Mouse (Mus musculus) cerebellum, adult (tissue): ENCODE data around the gene Gm20379.

Experiments used
- ATAC-seq: cut with Nextera tagmentation; 2 replicates; pipeline ENCODE4 v1.9.2; 2017; ENCODE audit warnings: mild to moderate bottlenecking, moderate library complexity, mixed read lengths; ENCODE audit not compliant: insufficient number of reproducible peaks, low FRiP score, low TSS enrichment

Gene Gm20379

GRCm38 (mm10) chr13:92332103-92332879 lies 26.5 kb downstream of the Gm20379 start:
- ATAC-seq, result no peak

GRCm38 (mm10) chr13:92336857-92337256 lies 31.1 kb downstream of the Gm20379 start:
- ATAC-seq, result no peak

GRCm38 (mm10) chr13:92337773-92338462 lies 32.1 kb downstream of the Gm20379 start:
- ATAC-seq, result no peak

- ATAC-seq, result no peak
These were observed 34.0 kb downstream of the Gm20379 start for GRCm38 (mm10) chr13:92339787-92340186.

- no peak for ATAC-seq
These were observed 38.3 kb downstream of the Gm20379 start for GRCm38 (mm10) chr13:92344033-92344432.

GRCm38 (mm10) chr13:92346338-92346737 lies 40.6 kb downstream of the Gm20379 start:
- no peak for ATAC-seq

- no peak for ATAC-seq
These were observed 45.3 kb downstream of the Gm20379 start for GRCm38 (mm10) chr13:92351100-92351499.

- no peak for ATAC-seq
These were observed 48.2 kb downstream of the Gm20379 start for GRCm38 (mm10) chr13:92353956-92354355.

- ATAC-seq, result peak; percentile 92
These were observed 48.9 kb downstream of the Gm20379 start, which contains the start of the genes Dhfr and Msh3 for GRCm38 (mm10) chr13:92354456-92355271. Gene Dhfr (plus strand): TSS chr13:92354726. Gene Msh3 (minus strand): TSS chr13:92355003.

- ATAC-seq, result peak; percentile 47; the same call in 1 of the 2 replicates
These were observed 49.5 kb downstream of the Gm20379 start for GRCm38 (mm10) chr13:92355272-92355643.

- no peak for ATAC-seq
These were observed 50.6 kb downstream of the Gm20379 start for GRCm38 (mm10) chr13:92356376-92356775.
